Mouse (Mus musculus): Measurements from ENCODE around the gene Pnliprp1. TPM values are rescaled to one million over a fixed set of nuclear protein-coding genes. Genes with fewer than 3 reads are reported as not detected.

Pnliprp1 gene
- polyA plus RNA-seq (2015; fragmentation: Nextera tagmentation; extraction: Ambion mirVana) = 1.1 and 6.9 TPM in 2 replicates

- peaks cover 2% of the 10 kb centered on the region; the same call in 1 of the 2 replicates for H3K27me3 ChIP-seq
- no peaks in the 10 kb centered on the region for H3K36me3 ChIP-seq
- H3K9me3 ChIP-seq (replicated peaks) = no peaks in the 10 kb centered on the region
- ATAC-seq (replicated peaks; ENCODE audit: low FRiP score) = no peak
- H3K27ac ChIP-seq = no peak within 1 kb of the TSS
- 46% methylated on average over 5 of the region's 5 CpGs for WGBS
- H3K4me1 ChIP-seq = peaks cover 8% of the 10 kb centered on the region
- H3K4me3 ChIP-seq (replicated peaks) = no peak within 1 kb of the TSS
- no peak within 1 kb of the TSS for H3K9ac ChIP-seq
- no peak within 1 kb of the TSS for H3K4me2 ChIP-seq
Measured at GRCm38 (mm10) chr19:58728445-58729031, at the start of gene Pnliprp1. Pnliprp1 (plus strand) TSS chr19:58728887.

GRCm38 (mm10) chr19:58688933-58689332 is 39.8 kb upstream of the Pnliprp1 start:
- Histone ChIP-seq H3K36me3 (no peaks in the 10 kb centered on the region), H3K4me1 (no peaks in the 10 kb centered on the region), H3K4me3 (replicated peaks) (no peak overlapping the region), H3K27ac (no peak overlapping the region), H3K27me3 (no peaks in the 10 kb centered on the region), H3K4me2 (no peak overlapping the region), H3K9ac (no peak overlapping the region), H3K9me3 (replicated peaks) (no peaks in the 10 kb centered on the region)
- WGBS = 40% methylated on average over 1 of the region's 1 CpGs
- no peak for ATAC-seq (replicated peaks; ENCODE audit: low FRiP score)

- Histone ChIP-seq H3K4me2 (no peak overlapping the region), H3K9ac (no peak overlapping the region), H3K4me3 (replicated peaks) (no peak overlapping the region), H3K9me3 (replicated peaks) (no peaks in the 10 kb centered on the region), H3K4me1 (no peaks in the 10 kb centered on the region), H3K27me3 (no peaks in the 10 kb centered on the region), H3K27ac (no peak overlapping the region), H3K36me3 (no peaks in the 10 kb centered on the region)
- 70% methylated on average over 3 of the region's 3 CpGs for WGBS
- no peak for ATAC-seq (replicated peaks; ENCODE audit: low FRiP score)
Measured at GRCm38 (mm10) chr19:58695314-58695713, 33.4 kb upstream of the Pnliprp1 start.

DNA sequence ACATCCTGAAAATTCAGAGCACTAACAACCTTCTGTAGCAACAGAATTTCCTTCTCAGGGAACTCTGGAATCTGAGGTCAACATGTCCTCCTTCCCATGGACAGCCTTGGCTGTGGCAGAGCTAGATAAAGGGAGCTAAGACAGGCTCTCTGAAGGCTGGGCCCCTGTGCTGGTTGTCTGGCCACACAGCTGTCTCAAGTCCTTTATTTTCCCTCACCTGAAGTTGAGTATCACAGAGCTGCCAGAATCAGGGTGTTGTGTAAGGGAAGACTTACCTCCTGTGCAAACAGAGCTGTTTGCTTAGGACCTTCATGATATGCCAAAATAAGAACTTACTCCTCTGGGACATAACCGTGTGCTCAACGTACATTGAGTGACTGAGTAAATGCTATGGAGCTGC is 32.5 kb upstream of the Pnliprp1 start:
- 73% methylated on average over 2 of the region's 2 CpGs for WGBS

DNA sequence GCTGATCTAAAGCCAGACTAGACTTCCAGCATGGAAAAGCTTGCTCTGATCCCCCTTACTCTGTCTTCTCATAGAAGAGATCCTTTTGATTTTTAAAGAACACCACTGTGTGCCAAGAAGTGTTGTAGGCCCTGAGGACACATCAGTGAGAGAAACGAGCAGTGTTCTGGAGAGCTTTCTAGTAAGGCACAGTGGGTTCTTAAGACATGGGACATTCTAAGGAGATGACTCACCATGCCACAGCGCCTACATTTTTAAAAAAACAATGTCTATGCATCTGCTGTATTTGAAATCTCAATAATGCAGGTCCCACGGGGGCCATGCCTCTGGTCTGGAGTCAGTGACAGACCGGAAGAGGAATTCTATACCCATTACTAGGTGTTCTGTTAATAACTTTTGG is 24.1 kb upstream of the Pnliprp1 start:
- WGBS = 84% methylated on average over 4 of the region's 4 CpGs
- no peak overlapping the region for H3K9ac ChIP-seq
- H3K4me2 ChIP-seq = no peak overlapping the region

More for the DNA sequence above, 32.5 kb upstream of the Pnliprp1 start:
- Histone ChIP-seq H3K4me2 (no peak overlapping the region), H3K27ac (no peak overlapping the region), H3K27me3 (no peaks in the 10 kb centered on the region), H3K9ac (no peak overlapping the region), H3K9me3 (replicated peaks) (no peaks in the 10 kb centered on the region), H3K4me3 (replicated peaks) (no peak overlapping the region), H3K4me1 (no peaks in the 10 kb centered on the region), H3K36me3 (no peaks in the 10 kb centered on the region)
- ATAC-seq (replicated peaks; ENCODE audit: low FRiP score) = no peak

DNA sequence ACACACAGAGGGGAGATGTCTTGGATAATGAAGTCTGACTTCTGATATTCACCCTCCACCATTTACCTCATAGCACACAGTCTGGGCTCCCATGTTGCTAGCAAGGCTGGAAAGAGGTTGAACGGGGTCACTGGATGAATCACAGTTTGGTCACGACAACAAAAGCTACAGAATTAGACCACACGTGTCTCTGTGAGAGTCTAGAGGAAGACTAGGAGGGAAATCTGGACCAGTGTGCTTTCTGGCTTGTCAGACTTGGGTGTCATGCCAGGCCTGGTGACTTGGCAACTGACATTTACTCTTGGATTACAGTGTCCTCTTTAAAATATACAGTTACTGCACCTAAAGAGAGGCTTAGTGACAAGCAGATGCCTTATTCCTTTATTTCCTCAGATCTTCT is 20.1 kb upstream of the Pnliprp1 start:
- Histone ChIP-seq H3K9ac (no peak overlapping the region), H3K9me3 (replicated peaks) (no peaks in the 10 kb centered on the region), H3K36me3 (no peaks in the 10 kb centered on the region), H3K4me3 (replicated peaks) (no peak overlapping the region), H3K27ac (no peak overlapping the region), H3K4me1 (no peaks in the 10 kb centered on the region), H3K27me3 (no peaks in the 10 kb centered on the region), H3K4me2 (no peak overlapping the region)
- 76% methylated on average over 3 of the region's 3 CpGs for WGBS
- no peak for ATAC-seq (replicated peaks; ENCODE audit: low FRiP score)

More for the DNA sequence above, 24.1 kb upstream of the Pnliprp1 start:
- Histone ChIP-seq H3K4me1 (no peaks in the 10 kb centered on the region), H3K27me3 (no peaks in the 10 kb centered on the region), H3K27ac (no peak overlapping the region), H3K36me3 (no peaks in the 10 kb centered on the region), H3K4me3 (replicated peaks) (no peak overlapping the region), H3K9me3 (replicated peaks) (no peaks in the 10 kb centered on the region)
- ATAC-seq (replicated peaks; ENCODE audit: low FRiP score) = no peak

DNA sequence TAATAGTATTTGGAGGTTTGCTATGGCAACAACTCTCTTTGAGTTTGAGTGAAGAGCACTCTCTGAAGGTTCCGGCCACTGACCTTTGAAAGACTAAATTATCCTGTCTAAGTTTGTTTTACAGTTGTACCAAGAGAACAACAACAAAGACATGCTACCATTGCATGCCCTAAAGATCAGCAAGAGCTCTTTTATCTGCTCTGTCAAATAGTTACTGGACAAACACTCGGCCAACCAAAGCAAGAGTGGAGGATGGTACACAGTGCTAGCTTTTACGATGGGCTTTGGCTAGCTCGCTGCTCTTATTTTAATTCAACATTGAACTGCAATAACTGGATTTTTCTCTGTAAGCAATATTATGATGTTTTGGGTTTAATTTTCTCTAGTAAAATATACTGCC is 10.8 kb upstream of the Pnliprp1 start:
- Histone ChIP-seq H3K9ac (no peak overlapping the region), H3K9me3 (replicated peaks) (no peaks in the 10 kb centered on the region), H3K4me2 (no peak overlapping the region), H3K4me1 (no peaks in the 10 kb centered on the region), H3K4me3 (replicated peaks) (no peak overlapping the region), H3K27me3 (no peaks in the 10 kb centered on the region), H3K36me3 (no peaks in the 10 kb centered on the region), H3K27ac (no peak overlapping the region)
- WGBS = 67% methylated on average over 4 of the region's 4 CpGs
- no peak for ATAC-seq (replicated peaks; ENCODE audit: low FRiP score)

DNA sequence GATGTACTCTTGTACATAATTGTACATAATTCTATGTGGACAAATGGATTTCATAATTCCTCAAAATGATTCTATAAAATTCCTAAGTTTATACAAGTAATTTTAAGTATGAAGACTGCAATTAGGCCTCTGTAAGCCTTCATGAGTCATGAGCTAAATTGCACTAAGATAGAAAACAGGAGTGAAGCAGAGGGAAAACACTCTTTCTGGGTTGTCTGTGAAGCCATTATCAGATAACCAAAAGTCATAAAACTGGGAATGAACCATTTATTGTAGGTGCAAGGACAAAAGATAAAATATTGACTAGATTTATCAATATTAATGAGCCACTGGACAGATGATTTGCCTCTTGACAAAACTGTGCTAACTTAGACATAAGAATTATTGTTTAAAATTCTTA is 8.2 kb upstream of the Pnliprp1 start:
- H3K36me3 ChIP-seq = no peaks in the 10 kb centered on the region
- H3K27me3 ChIP-seq = no peaks in the 10 kb centered on the region
- no peak for ATAC-seq (replicated peaks; ENCODE audit: low FRiP score)
- no peaks in the 10 kb centered on the region for H3K9me3 ChIP-seq (replicated peaks)
- H3K4me3 ChIP-seq (replicated peaks) = no peak overlapping the region
- H3K4me1 ChIP-seq = no peaks in the 10 kb centered on the region
- H3K9ac ChIP-seq = no peak overlapping the region
- no peak overlapping the region for H3K27ac ChIP-seq
- no peak overlapping the region for H3K4me2 ChIP-seq

DNA sequence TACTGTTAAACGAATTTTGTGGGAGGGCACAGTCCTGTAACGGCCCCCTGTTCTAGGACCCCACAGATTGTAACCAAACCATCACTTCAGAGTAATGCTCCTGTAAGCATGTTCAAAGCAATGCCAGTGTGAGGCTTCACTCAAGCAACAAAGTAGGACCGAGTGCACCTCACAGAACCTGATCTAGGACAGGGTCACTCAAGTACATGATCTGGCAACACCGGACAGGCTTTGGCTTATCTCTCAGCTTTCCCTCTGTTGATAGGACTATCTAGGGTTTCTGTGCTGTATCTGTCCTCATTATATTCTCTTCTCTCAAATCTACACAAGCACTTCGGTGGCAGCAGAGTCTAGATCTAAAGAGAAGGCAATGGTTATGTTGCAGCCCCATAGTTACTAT is 2.1 kb upstream of the Pnliprp1 start:
- H3K9me3 ChIP-seq (replicated peaks) = no peaks in the 10 kb centered on the region
- no peak overlapping the region for H3K27ac ChIP-seq
- no peak overlapping the region for H3K4me3 ChIP-seq (replicated peaks)
- H3K4me2 ChIP-seq = no peak overlapping the region
- no peak for ATAC-seq (replicated peaks; ENCODE audit: low FRiP score)
- H3K36me3 ChIP-seq = no peaks in the 10 kb centered on the region
- peaks cover 8% of the 10 kb centered on the region for H3K4me1 ChIP-seq
- H3K9ac ChIP-seq = no peak overlapping the region
- H3K27me3 ChIP-seq = peaks cover 2% of the 10 kb centered on the region; the same call in 1 of the 2 replicates
- 79% methylated on average over 5 of the region's 5 CpGs for WGBS

DNA sequence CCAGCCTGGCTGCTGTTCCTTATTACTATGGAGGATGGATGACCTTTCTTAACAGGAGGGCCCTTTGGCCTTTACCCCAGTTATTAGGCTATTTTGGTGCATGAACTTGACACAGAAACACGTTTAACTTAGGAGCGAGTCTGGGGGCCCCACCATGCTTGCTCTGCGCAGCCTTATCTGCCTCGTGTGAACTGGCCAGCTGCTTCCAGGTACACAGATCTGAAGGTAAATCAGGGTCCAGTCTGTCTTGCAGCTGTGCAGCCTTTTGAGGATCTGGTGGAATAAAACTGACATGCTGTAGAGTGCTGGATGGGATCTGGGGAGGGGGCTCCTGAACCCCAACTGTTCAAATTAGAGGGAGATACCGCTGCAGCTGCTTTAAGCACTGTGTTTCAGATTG is 931 bp upstream of the Pnliprp1 start:
- no peaks in the 10 kb centered on the region for H3K36me3 ChIP-seq
- peaks cover 8% of the 10 kb centered on the region for H3K4me1 ChIP-seq
- peaks cover 2% of the 10 kb centered on the region; the same call in 1 of the 2 replicates for H3K27me3 ChIP-seq
- no peak overlapping the region for H3K9ac ChIP-seq
- ATAC-seq (replicated peaks; ENCODE audit: low FRiP score) = no peak
- H3K9me3 ChIP-seq (replicated peaks) = no peaks in the 10 kb centered on the region
- no peak overlapping the region for H3K4me2 ChIP-seq
- H3K27ac ChIP-seq = no peak overlapping the region
- WGBS = 64% methylated on average over 5 of the region's 5 CpGs
- H3K4me3 ChIP-seq (replicated peaks) = no peak overlapping the region

DNA sequence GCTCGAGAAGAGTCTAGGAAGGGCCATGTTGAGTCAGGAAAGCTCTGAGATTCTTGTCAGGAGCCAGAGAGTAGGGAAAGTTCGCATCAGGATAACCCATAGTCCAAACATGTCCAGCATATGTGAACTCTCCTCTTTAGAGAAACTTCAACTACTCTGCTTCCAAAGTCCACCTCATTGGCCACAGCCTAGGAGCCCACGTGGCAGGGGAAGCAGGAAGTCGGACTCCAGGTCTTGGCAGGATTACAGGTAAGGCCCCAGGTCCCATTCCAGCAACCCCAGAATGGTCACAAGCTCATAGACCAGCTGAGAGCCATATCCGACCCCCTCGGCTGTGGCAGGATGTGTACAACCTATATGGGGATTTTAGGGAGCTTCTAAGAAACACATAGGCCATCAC is 4.5 kb downstream of the Pnliprp1 start:
- H3K27me3 ChIP-seq = peaks cover 2% of the 10 kb centered on the region; the same call in 1 of the 2 replicates
- no peak overlapping the region for H3K27ac ChIP-seq
- 84% methylated on average over 6 of the region's 6 CpGs for WGBS
- H3K4me2 ChIP-seq = no peak overlapping the region
- H3K9me3 ChIP-seq (replicated peaks) = no peaks in the 10 kb centered on the region
- ATAC-seq (replicated peaks; ENCODE audit: low FRiP score) = no peak
- H3K4me1 ChIP-seq = no peaks in the 10 kb centered on the region
- no peaks in the 10 kb centered on the region for H3K36me3 ChIP-seq
- no peak overlapping the region for H3K9ac ChIP-seq
- H3K4me3 ChIP-seq (replicated peaks) = no peak overlapping the region

- no peak overlapping the region for H3K4me3 ChIP-seq (replicated peaks)
- no peak for ATAC-seq (replicated peaks; ENCODE audit: low FRiP score)
- no peaks in the 10 kb centered on the region for H3K36me3 ChIP-seq
- no peaks in the 10 kb centered on the region for H3K9me3 ChIP-seq (replicated peaks)
- H3K27me3 ChIP-seq = no peaks in the 10 kb centered on the region
- H3K9ac ChIP-seq = no peak overlapping the region
- H3K4me2 ChIP-seq = no peak overlapping the region
- no peaks in the 10 kb centered on the region for H3K4me1 ChIP-seq
- 54% methylated on average over 4 of the region's 4 CpGs for WGBS
- no peak overlapping the region for H3K27ac ChIP-seq
Measured at GRCm38 (mm10) chr19:58738111-58738510, 9.4 kb downstream of the Pnliprp1 start.

DNA sequence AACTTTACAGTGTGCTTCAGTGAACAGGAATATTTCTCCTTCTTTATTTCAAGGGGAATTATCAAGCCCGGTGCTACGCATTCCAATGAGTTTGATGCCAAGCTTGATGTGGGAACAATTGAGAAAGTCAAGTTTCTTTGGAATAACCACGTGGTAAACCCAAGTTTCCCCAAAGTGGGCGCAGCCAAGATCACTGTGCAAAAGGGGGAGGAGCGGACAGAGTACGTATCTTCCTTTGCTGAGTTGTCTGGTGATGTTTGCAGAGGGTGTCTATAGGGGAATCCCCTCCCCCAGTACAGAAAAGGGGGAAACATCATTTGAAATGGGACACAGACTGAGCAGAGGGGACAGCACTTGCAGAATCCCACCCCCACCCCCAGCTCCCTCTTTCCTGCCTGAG is 12.3 kb downstream of the Pnliprp1 start:
- WGBS = 84% methylated on average over 6 of the region's 6 CpGs
- ATAC-seq (replicated peaks; ENCODE audit: low FRiP score) = no peak
- no peak overlapping the region for H3K4me3 ChIP-seq (replicated peaks)
- no peaks in the 10 kb centered on the region for H3K27me3 ChIP-seq
- no peaks in the 10 kb centered on the region for H3K4me1 ChIP-seq
- H3K9me3 ChIP-seq (replicated peaks) = no peaks in the 10 kb centered on the region
- H3K9ac ChIP-seq = no peak overlapping the region
- no peak overlapping the region for H3K27ac ChIP-seq
- H3K4me2 ChIP-seq = no peak overlapping the region
- no peaks in the 10 kb centered on the region for H3K36me3 ChIP-seq
